Mouse (Mus musculus) E14TG2a.4 (cell line): ENCODE measurements at regions not wholly inside any gene's neighbourhood (a gene's known extent, or its start where the extent isn't known, plus 50 kb on each side); places are given as distances from the start of the nearest gene placed in this dataset.

Source experiments
- CTCF ChIP-seq: conservative IDR thresholded peaks from 2 replicates; pipeline ENCODE4 v1.5.1; 2014; ENCODE audit warnings: low read length
- NANOG ChIP-seq: IDR thresholded peaks from 2 replicates; pipeline ENCODE4 v1.6.1; 2014; ENCODE audit warnings: borderline replicate concordance, low read length, mixed read lengths
- POU5F1 ChIP-seq: IDR thresholded peaks from 2 replicates; pipeline ENCODE4 v1.6.1; 2014; ENCODE audit warnings: low read length, borderline replicate concordance

- TF ChIP-seq CTCF = no peak
- TF ChIP-seq POU5F1 = no peak
- TF ChIP-seq NANOG = no peak
Measured at GRCm38 (mm10) chr10:39250039-39250438, 86.4 kb upstream of the Ccn6 start.
